Mouse (Mus musculus) liver, postnatal 0 days (tissue): Measurements from ENCODE around the gene Itgae. TPM values are rescaled to one million over a fixed set of nuclear protein-coding genes. Genes with fewer than 3 reads are reported as not detected.

Source experiments
- ATAC-seq: fragments of 200-750 bp; cut with Nextera tagmentation; 2 replicates; pipeline ENCODE4 v1.8.0; 2017; ENCODE audit warnings: mild to moderate bottlenecking, moderate library complexity
- DNase-seq: peaks from one replicate; pipeline ENCODE4 v3.0.0-alpha.2; 2016
- H3K27ac ChIP-seq: fragments of 300-500 bp; sonication (generic); 2 replicates; pipeline ENCODE4 v1.5.1; 2014; ENCODE audit warnings: antibody characterized with exemption, moderate library complexity, mild to moderate bottlenecking, low read depth
- H3K27me3 ChIP-seq: fragments of 300-500 bp; sonication (generic); 2 replicates; pipeline ENCODE4 v1.6.1; 2014; ENCODE audit warnings: low read length, control low read depth, mixed read lengths; ENCODE audit not compliant: insufficient read depth
- H3K36me3 ChIP-seq: fragments of 300-500 bp; sonication (generic); replicated peaks from 2 replicates; pipeline ENCODE4 v1.6.1; 2014; ENCODE audit warnings: mild to moderate bottlenecking, control low read depth, low read length, moderate library complexity, mixed read lengths; ENCODE audit not compliant: insufficient read depth
- H3K4me1 ChIP-seq: fragments of 300-500 bp; sonication (generic); 2 replicates; pipeline ENCODE4 v1.6.1; 2014; ENCODE audit warnings: antibody characterized with exemption, mild to moderate bottlenecking, control low read depth; ENCODE audit not compliant: insufficient read depth
- H3K4me2 ChIP-seq: fragments of 300-500 bp; sonication (generic); 2 replicates; pipeline ENCODE4 v1.6.1; 2014; ENCODE audit warnings: low read depth, mild to moderate bottlenecking, low read length, moderate library complexity, mixed read lengths
- H3K4me3 ChIP-seq: fragments of 300-500 bp; sonication (generic); 2 replicates; pipeline ENCODE4 v1.5.1; 2014; ENCODE audit warnings: low read depth, low read length
- H3K9ac ChIP-seq: fragments of 300-500 bp; sonication (generic); replicated peaks from 2 replicates; pipeline ENCODE4 v1.6.1; 2014; ENCODE audit warnings: mild to moderate bottlenecking, moderate library complexity
- H3K9me3 ChIP-seq: fragments of 300-500 bp; sonication (generic); 2 replicates; pipeline ENCODE4 v1.6.1; 2016; ENCODE audit warnings: mild to moderate bottlenecking, control low read depth, low read length, mixed read lengths
- CTCF ChIP-seq: sonication (generic); IDR thresholded peaks from 2 replicates; pipeline ENCODE4 v1.5.1; 2016; ENCODE audit warnings: antibody characterized with exemption, low read depth
- EP300 ChIP-seq: IDR thresholded peaks from 2 replicates; pipeline ENCODE4 v1.6.1; 2016; ENCODE audit warnings: antibody characterized with exemption, low read depth, mild to moderate bottlenecking
- whole genome bisulfite sequencing: fragments of 180-500 bp; shearing (Covaris S2); extraction: QIAGEN DNeasy Blood & Tissue Kit; methylation state at CpG from one replicate; pipeline ENCODE4 v1.1.7; 2014; ENCODE audit not compliant: insufficient replicate concordance; 5-methylcytosine and 5-hydroxymethylcytosine counted together
- polyA plus RNA-seq: library from polyadenylated mRNA; unstranded; fragments of >200 nt; fragmentation: Nextera tagmentation; extraction: Ambion mirVana; gene quantifications from 2 replicates; pipeline ENCODE4 v1.2.1, GENCODE M21; 2015

The Itgae gene
- polyA plus RNA-seq, 1 experiment from 2014 or later = 0.33 TPM

DNA sequence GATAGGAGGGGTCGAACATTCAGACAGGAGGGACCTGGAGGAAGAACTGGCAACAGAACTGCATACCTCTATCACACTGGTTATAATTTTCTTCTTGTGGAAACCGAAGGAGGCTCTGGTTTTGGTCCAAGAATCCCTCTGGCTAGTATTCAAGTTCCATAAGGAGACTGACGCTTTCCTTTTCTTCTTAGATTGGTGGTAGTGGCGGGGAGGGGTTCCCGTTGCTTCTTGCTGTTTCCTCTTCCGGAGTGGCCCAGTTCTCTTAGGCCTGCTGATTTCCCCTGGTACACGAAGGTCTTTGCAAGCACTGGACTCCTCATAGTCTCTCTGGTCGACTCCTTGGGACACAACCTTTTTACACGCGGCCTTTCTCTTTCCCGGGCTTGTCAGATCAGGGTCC lies 46.7 kb downstream of the Itgae start:
- Histone ChIP-seq H3K27ac (0 out of 2 replicates have a peak overlapping the region, but pooled peaks have one; percentile 58), H3K9me3 (no peaks in the 10 kb centered on the region), H3K9ac (peak overlapping the region; percentile 96), H3K4me1 (peaks cover 34% of the 10 kb centered on the region), H3K27me3 (no peaks in the 10 kb centered on the region), H3K4me2 (peak overlapping the region; percentile 87), H3K4me3 (peak overlapping the region; percentile 98), H3K36me3 (peaks cover 13% of the 10 kb centered on the region; the same call in 1 of the 2 replicates)
- no peak for TF ChIP-seq CTCF
- DNase-seq (peak; percentile 24), ATAC-seq (0 out of 2 replicates have a peak, but pooled peaks have one; percentile 3)
- WGBS = 11% methylated on average over 11 of the region's 11 CpGs

GRCm38 (mm10) chr11:73137591-73138501 lies 47.5 kb downstream of the Itgae start, which contains the start of gene Haspin:
Gene Haspin (minus strand): TSS chr11:73138294.
- WGBS = under 1% methylated on average over 82 of the region's 84 CpGs
- no peaks in the 10 kb centered on the region for H3K9me3 ChIP-seq
- H3K4me1 ChIP-seq = peaks cover 34% of the 10 kb centered on the region
- TF ChIP-seq CTCF (peak; percentile 98), EP300 (no peak)
- DNase-seq (peak; percentile 95), ATAC-seq (peak; percentile 98)
- peaks cover 10% of the 10 kb centered on the region; the same call in 1 of the 2 replicates for H3K36me3 ChIP-seq
- peak within 1 kb of the TSS; percentile 98 for H3K4me3 ChIP-seq
- H3K9ac ChIP-seq = peak within 1 kb of the TSS; percentile 96
- peak within 1 kb of the TSS; percentile 58 for H3K27ac ChIP-seq
- H3K4me2 ChIP-seq = peak within 1 kb of the TSS; percentile 87
- no peaks in the 10 kb centered on the region for H3K27me3 ChIP-seq

GRCm38 (mm10) chr11:73144261-73144681 lies 53.9 kb downstream of the Itgae start:
- Histone ChIP-seq H3K4me2 (no peak overlapping the region), H3K27me3 (no peaks in the 10 kb centered on the region), H3K36me3 (no peaks in the 10 kb centered on the region), H3K9ac (no peak overlapping the region), H3K27ac (no peak overlapping the region), H3K4me1 (no peaks in the 10 kb centered on the region), H3K4me3 (no peak overlapping the region), H3K9me3 (no peaks in the 10 kb centered on the region)
- TF ChIP-seq CTCF = no peak
- TF ChIP-seq EP300 = no peak
- WGBS = 67% methylated on average over 1 of the region's 1 CpGs
- no peak for ATAC-seq
- DNase-seq = no peak

DNA sequence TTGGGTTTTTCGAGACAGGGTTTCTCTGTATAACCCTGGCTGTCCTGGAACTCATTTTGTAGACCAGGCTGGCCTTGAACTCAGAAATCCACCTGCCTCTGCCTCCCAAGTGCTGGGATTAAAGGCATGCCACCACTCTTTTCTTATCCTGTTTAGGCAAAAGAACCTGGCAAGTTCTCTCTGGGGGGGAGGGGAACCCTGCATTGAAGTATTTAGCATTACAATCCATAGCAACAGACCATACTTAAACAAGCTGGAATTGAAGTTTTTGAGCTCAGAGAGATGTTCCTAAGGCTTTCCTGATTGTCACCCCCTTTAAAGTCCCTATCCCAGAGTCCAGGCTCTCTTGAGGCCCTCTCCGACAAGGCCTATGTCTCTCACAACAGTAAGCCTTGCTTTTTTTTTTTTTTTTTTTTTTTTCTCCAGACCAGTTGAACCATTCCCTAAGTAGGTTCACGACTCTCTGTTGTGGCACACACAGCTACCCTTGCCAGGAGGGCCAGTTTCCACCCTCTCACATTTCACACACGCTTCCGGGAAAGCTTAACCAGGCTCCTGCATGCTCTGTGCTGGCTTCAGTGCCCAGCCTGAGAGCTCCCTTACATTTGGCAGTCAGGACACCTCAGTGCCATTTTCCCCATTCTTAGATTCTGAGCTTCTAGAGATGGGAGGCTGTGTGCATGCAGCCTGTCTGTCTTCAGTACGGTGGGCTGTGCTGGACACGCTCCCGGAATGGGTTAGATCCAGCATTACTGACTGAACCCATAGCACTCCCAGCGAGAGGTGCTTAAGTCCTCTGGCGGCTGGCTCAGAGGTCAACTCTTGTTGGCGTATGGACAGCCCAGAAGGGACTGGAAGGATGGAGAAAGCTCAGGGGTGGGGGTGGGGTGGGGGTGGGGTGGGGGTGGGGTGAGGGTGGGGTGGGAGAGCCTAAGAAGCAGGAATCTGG lies 55.9 kb downstream of the Itgae start:
- no peak overlapping the region for H3K4me3 ChIP-seq
- no peak overlapping the region for H3K4me2 ChIP-seq
- no peaks in the 10 kb centered on the region for H3K27me3 ChIP-seq
- no peak overlapping the region for H3K9ac ChIP-seq
- WGBS = 70% methylated on average over 11 of the region's 11 CpGs
- DNase-seq (no peak), ATAC-seq (no peak)
- H3K27ac ChIP-seq = no peak overlapping the region
- H3K4me1 ChIP-seq = no peaks in the 10 kb centered on the region
- no peaks in the 10 kb centered on the region for H3K36me3 ChIP-seq
- no peak for TF ChIP-seq EP300
- no peak for TF ChIP-seq CTCF
- no peaks in the 10 kb centered on the region for H3K9me3 ChIP-seq

GRCm38 (mm10) chr11:73146975-73147365 lies 56.6 kb downstream of the Itgae start:
- Histone ChIP-seq H3K4me3 (no peak overlapping the region), H3K4me1 (no peaks in the 10 kb centered on the region), H3K9ac (no peak overlapping the region), H3K4me2 (no peak overlapping the region), H3K27me3 (no peaks in the 10 kb centered on the region), H3K36me3 (no peaks in the 10 kb centered on the region), H3K9me3 (no peaks in the 10 kb centered on the region), H3K27ac (no peak overlapping the region)
- TF ChIP-seq EP300 (no peak), CTCF (no peak)
- no peak for DNase-seq
- WGBS = 55% methylated on average over 7 of the region's 7 CpGs
- no peak for ATAC-seq

GRCm38 (mm10) chr11:73148209-73148608 lies 57.8 kb downstream of the Itgae start:
- H3K27me3 ChIP-seq = no peaks in the 10 kb centered on the region
- no peak overlapping the region for H3K4me3 ChIP-seq
- no peaks in the 10 kb centered on the region for H3K36me3 ChIP-seq
- H3K4me2 ChIP-seq = no peak overlapping the region
- TF ChIP-seq EP300 (no peak), CTCF (no peak)
- ATAC-seq = no peak
- no peaks in the 10 kb centered on the region for H3K4me1 ChIP-seq
- H3K27ac ChIP-seq = no peak overlapping the region
- no peak overlapping the region for H3K9ac ChIP-seq
- 80% methylated on average over 9 of the region's 9 CpGs for WGBS
- no peak for DNase-seq
- H3K9me3 ChIP-seq = no peaks in the 10 kb centered on the region
